Mouse (Mus musculus) bone marrow macrophage, adult 2 months (primary cell): ENCODE results near the gene Ppp1r3c. TPM values are rescaled to one million over a fixed set of nuclear protein-coding genes. Genes with fewer than 3 reads are reported as not detected.
A peak's percentile ranks its signal among the peaks of the same experiment; 100 is the strongest.
"Not testable (repeated sequence)": the region's sequence is repeated elsewhere in the genome, so short reads cannot be mapped to it uniquely, and the experiment has no call there.

Source experiments
- H3K27ac ChIP-seq: 2 replicates; pipeline ENCODE4 v1.5.1; 2012; ENCODE audit warnings: low read depth, low read length; ENCODE audit not compliant: insufficient read depth
- H3K4me1 ChIP-seq: 2 replicates; pipeline ENCODE4 v1.6.1; 2012; ENCODE audit warnings: low read length; ENCODE audit not compliant: control insufficient read depth, insufficient read depth
- H3K4me3 ChIP-seq: 2 replicates; pipeline ENCODE4 v1.5.1; 2012; ENCODE audit warnings: mild to moderate bottlenecking, low read length, moderate library complexity; ENCODE audit not compliant: insufficient read depth
- CTCF ChIP-seq: IDR thresholded peaks from 2 replicates; pipeline ENCODE4 v1.5.1; 2012; ENCODE audit warnings: low read depth, mild to moderate bottlenecking, low read length, moderate library complexity
- POLR2A ChIP-seq: IDR thresholded peaks from 2 replicates; pipeline ENCODE4 v1.6.1; 2012; ENCODE audit warnings: mild to moderate bottlenecking, low read depth, low read length, borderline replicate concordance
- polyA plus RNA-seq: library from polyadenylated mRNA; stranded (reverse); fragments of >200 nt; gene quantifications from 2 replicates; pipeline ENCODE4 v1.2.4, GENCODE M21; 2012; ENCODE audit not compliant: missing spikeins, insufficient read depth, insufficient read length

Ppp1r3c gene
- polyA plus RNA-seq, 1 experiment, result not detected

DNA sequence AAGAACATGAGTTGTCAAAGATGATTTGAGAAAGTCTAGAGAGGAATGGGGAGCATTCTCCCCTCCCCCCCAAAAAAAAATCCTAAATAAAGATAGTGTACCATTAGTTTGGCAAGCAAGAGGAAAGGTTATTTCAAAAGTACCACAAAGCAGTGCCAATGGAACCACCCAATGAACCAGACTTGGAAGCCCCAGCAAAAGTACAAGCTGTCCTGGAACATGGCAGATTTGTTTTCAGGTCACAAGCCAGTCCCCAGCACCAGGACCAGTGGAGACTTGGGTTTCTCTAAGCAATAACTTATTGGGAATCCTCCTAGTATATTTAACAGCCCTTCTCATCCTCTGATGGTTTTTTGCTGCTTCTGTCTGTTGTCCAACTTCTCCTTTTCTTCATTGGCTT, 12.5 kb upstream of the Ppp1r3c start:
- no peak overlapping the region for H3K27ac ChIP-seq
- peaks cover 4% of the 10 kb centered on the region for H3K4me1 ChIP-seq
- TF ChIP-seq CTCF (no peak), POLR2A (no peak)
- no peak overlapping the region for H3K4me3 ChIP-seq

DNA sequence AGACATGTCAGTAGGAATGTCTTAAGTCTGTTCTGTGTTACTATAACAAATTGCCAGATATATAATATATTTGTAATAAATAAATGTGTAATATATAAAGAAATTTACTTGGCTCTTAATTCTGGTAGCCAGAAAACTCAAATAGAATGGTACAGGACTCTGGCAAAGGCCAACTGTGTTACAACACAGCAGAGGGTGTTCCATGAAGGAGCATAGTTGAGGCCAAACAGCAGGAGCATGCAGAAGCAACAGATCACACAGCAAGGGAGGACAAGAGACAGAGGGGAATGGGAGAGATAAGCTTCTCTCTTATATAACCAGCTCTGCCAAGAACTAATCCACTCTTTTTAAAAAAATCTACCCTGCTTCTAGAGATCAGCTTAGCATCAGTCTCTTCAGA, 5.9 kb upstream of the Ppp1r3c start:
- Histone ChIP-seq H3K27ac (no peak overlapping the region), H3K4me1 (peaks cover 4% of the 10 kb centered on the region), H3K4me3 (no peak overlapping the region)
- no peak for TF ChIP-seq POLR2A
- no peak for TF ChIP-seq CTCF

DNA sequence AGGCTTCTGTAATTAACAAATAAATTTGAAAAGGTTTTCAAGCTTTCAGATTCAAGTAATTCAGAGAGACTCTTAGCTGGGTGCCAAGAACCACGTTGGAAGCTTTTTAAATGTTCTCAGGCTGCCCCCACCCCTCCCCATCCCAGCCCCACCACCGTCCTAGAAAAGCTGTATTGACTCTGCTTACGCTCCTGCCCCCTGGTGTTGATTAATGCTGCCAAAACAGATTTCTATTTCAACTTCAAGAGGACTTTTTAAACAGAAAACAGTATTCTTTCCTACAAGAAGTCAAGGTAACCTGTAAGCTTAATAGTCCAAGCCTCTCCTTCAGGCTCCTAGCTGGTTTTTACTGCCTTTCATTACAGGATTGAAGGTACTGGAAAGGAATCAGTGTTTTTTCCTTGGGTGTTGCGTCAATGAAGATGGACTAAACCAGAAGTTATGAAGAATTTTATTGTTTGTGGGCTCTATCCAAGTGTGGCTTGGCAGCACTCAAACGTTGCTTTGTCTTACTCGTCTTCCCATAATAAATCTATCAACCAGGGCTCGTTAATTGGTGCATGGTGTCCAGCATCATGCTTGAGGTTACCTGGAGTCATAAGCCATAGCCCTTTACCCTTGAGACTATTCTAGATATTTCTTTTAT, 3.2 kb upstream of the Ppp1r3c start:
- Histone ChIP-seq H3K27ac (no peak overlapping the region), H3K4me3 (no peak overlapping the region), H3K4me1 (peaks cover 7% of the 10 kb centered on the region)
- TF ChIP-seq POLR2A (no peak), CTCF (no peak; the same call in 1 of the 2 replicates)

DNA sequence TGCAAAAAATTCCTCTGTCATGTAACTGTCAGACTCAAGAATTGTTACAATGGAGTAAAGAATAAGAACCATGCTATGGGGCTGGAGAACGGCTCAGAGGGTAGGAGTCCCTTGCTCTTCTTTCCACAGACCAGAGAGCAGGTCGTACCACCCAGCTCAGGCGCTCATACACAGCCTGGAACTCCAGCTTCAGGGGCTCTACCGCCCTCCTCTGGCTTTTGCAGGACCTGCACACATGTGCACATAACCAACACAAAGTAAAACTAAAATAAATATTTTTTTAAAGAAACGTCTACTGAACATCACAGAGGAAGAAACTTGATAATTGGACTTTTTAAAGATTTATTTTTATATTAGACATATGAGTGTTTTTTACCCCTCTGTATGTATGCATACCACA, 1.6 kb upstream of the Ppp1r3c start:
- Histone ChIP-seq H3K4me3 (no peak overlapping the region), H3K4me1 (peaks cover 7% of the 10 kb centered on the region), H3K27ac (no peak overlapping the region)
- TF ChIP-seq POLR2A (no peak), CTCF (no peak)

DNA sequence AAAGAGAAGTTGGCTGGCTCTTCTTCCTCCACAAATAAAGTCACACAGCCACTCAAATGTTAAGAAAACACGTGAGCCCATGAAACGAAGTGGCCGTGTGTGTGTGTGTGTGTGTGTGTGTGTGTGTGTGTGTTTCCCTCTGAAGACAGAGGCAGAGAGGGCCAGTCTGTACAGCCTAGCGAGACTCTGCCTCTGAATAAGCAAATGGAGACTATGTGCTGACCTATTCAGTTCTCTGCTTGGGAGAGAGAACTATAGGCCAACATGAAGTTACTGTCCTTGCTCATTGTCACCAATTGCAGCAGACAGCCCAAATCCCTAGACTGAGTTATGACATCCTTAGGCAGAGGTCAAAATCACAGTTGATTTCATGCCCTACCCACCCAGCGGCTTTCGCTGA, 634 bp upstream of the Ppp1r3c start:
- TF ChIP-seq CTCF (no peak), POLR2A (no peak)
- Histone ChIP-seq H3K4me1 (peaks cover 7% of the 10 kb centered on the region), H3K27ac (peak overlapping the region; percentile 46), H3K4me3 (peak overlapping the region; percentile 60)

DNA sequence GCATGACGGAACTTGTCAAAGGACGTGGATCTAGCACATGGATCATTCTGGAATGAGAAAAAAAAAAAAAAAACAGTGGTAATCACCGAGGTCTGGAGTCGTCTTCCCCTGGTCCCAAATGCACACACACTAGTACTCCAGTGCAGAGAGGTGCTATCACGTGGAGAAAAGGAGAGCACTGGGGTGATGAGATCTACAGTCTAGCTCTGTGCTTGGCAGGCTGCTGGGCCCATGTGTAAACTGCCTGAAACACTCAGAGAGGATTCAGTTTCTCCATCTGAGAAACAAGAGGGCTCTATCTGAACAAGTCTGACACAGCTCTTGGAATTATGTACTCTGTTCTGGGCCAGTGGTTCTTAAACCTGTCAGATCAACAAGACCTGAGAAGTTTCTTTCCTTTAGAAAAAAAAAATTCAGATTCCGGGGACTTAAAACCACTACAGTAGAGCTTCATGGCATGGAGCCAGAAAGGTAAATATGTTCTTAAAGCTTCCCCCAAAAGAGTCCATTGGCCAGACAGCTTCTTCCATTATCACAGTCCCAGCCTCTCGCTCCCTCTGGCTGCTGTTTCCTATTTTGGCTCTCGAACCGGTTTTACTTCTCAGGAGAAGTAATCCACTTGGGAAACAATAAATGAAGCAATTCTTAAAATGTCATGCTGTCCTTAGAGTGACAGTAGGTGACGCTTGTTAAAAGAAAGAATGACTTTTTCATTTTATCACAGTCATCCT, 2.0 kb downstream of the Ppp1r3c start:
- H3K4me1 ChIP-seq, result peaks cover 7% of the 10 kb centered on the region
- no peak overlapping the region for H3K27ac ChIP-seq
- no peak overlapping the region for H3K4me3 ChIP-seq
- TF ChIP-seq POLR2A, result no peak
- TF ChIP-seq CTCF, result no peak

DNA sequence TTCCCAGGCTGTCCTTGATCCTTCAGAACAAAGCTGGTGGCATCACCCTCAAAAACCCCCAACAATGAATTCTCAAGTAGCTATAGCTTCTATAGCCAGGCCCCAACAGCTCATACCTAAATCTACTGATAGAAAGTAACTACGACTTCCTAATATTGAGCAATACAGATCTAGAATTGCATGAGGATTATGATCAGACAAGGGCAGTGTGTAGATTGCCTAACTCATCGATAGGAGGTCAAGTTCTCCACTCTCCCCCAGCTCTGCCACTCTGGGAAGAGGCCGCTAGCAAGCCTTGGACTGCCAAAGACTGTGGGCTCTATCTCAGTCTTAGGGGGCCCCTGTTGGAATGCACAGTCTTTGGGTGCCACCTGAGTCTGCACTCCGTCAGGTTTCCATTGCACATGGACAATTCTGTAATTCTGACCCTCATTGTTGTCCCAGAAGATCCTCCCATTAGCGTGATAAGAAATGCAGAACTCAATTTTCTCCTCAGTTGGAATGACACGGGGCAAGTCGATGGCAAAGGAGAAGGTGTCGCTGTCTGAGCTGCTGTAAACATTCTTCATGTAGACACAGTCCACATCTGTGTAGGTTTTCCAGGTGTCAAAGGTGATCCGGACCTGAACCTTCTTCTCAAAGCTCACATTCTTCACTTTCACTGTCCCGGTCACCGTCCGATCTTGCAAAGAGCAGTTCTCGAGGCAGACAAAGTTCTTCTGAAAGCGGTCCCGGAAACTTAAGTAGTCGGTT, 3.1 kb downstream of the Ppp1r3c start:
- no peak for TF ChIP-seq POLR2A
- no peak for TF ChIP-seq CTCF
- peaks cover 7% of the 10 kb centered on the region for H3K4me1 ChIP-seq
- H3K4me3 ChIP-seq, result no peak overlapping the region
- H3K27ac ChIP-seq, result no peak overlapping the region

DNA sequence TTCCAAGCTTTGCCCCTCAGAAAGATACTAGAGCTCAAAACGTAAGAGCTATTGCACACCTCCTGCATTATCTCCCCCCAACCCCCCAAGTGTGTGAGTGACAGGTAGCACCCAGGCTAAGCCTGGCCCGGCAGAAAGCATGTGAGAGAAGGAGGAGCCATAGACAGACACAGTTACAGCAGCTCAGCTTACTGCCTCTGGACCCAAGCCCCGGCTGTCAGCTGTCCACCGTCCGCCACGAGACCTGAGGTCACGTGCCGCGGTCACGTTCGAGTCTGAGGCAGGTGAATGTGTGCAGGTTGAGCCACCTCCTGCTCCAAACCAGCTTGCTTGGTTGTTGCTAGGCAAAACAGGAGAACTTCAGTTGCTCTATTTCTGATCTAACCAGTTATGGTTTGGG, 5.1 kb downstream of the Ppp1r3c start:
- Histone ChIP-seq H3K4me1 (0 out of 2 replicates have a peak, but pooled peaks cover 2% of the 10 kb centered on the region), H3K4me3 (no peak overlapping the region), H3K27ac (no peak overlapping the region)
- TF ChIP-seq CTCF, result no peak
- no peak for TF ChIP-seq POLR2A

DNA sequence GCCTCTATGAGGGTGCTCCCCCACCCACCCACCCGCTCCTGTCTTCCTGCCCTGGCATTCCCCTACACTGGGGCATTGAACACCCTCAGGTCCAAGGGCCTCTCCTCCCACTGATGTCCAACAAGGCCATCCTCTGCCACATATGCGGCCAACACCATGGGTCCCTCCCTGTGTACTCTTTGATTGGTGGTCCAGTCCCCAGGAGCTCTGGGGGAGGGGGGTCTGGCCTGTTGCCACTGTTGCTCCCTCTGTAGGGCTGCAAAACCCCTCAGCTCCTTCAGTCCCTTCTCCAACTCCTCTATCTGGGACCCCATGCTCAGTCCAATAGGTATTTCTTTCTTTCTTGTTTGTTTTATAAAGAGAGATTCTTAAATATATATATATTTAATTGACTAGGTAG, 6.0 kb downstream of the Ppp1r3c start:
- not testable (repeated sequence) for H3K27ac ChIP-seq, H3K4me3 ChIP-seq, H3K4me1 ChIP-seq

DNA sequence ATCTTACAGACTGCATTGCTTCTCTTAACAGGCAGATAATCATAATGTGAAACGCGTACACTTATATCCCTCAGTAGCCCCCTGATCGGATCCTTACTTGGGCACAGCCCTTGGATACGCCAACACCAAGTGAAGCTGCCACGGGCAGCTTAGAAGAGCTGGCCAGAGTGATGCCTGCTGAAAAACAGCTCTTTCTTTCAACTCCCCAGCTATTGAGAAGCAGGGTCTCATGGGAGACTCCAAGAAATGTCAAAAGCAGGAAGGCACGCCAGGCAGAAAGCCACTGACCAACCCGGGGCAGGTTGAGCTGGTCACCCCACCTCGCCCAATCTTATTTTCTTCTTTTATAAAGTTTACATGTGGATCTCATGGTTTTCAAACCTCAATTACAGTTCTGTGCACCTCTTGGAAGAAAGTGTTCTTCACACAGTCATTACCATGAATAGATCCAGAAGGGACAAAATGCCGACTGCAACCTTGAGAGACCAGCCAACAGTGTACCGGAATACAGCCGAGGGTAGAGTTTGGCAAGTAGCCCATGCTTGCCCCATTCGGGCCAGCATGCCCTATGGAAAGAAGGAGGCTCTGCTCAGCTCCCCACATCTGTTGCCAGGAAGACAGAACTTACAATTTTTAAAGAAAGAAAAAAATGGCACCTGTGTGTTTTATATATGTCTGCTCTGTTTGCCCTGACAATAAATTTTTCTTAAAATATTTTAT, 7.6 kb downstream of the Ppp1r3c start:
- Histone ChIP-seq H3K4me3 (no peak overlapping the region), H3K27ac (no peak overlapping the region), H3K4me1 (no peaks in the 10 kb centered on the region)
- TF ChIP-seq POLR2A (no peak), CTCF (no peak)

DNA sequence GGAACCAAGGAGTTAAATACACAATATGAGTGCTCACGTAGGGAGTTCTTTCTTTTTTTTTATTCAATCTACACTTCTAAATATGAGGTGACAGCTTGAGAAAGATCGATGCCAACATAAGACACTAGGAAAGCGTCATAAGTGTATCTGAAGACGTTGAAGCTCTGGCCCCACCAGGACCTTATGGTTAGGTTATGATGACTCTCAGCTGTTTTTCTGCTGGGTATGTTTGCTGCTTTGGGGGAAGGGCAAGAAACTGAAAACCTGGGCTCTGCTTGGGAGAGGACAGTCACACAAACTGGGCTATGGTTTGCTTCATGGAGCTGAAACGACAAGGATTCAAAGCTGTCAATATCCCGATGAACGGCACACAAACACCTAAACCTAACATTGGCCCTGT, 11.5 kb downstream of the Ppp1r3c start:
- no peak overlapping the region for H3K27ac ChIP-seq
- TF ChIP-seq POLR2A, result no peak
- TF ChIP-seq CTCF, result no peak
- H3K4me3 ChIP-seq, result no peak overlapping the region
- H3K4me1 ChIP-seq, result no peaks in the 10 kb centered on the region
